Mouse (Mus musculus): ENCODE data around the gene Spryd3.

GRCm38 (mm10) chr15:102142914-102143912 is 7.2 kb upstream of the Spryd3 start:
- TF ChIP-seq POLR2A (IDR thresholded peaks at IDR 0.05; ENCODE audit: borderline replicate concordance, extremely low read depth, insufficient read depth, insufficient read length, poor library complexity, severe bottlenecking) (no peak), CTCF (IDR thresholded peaks at IDR 0.05; ENCODE audit: borderline replicate concordance, extremely low read depth, insufficient read depth, insufficient read length) (no peak)
